Mouse (Mus musculus) forebrain, embryonic 13.5 days (tissue): Measurements from ENCODE around the gene Zfp595. TPM values are rescaled to one million over a fixed set of nuclear protein-coding genes. Genes with fewer than 3 reads are reported as not detected.
A peak's percentile ranks its signal among the peaks of the same experiment; 100 is the strongest.
"Not testable (repeated sequence)": the region's sequence is repeated elsewhere in the genome, so short reads cannot be mapped to it uniquely, and the experiment has no call there.

Source experiments
- ATAC-seq: fragments of 200-750 bp; cut with Nextera tagmentation; 2 replicates; pipeline ENCODE4 v1.8.0; 2017
- H3K27ac ChIP-seq: fragments of 300-500 bp; sonication (generic); 2 replicates; pipeline ENCODE4 v1.5.1; 2015; ENCODE audit warnings: inconsistent platforms, mild to moderate bottlenecking, moderate library complexity
- H3K27me3 ChIP-seq: fragments of 300-500 bp; sonication (generic); 2 replicates; pipeline ENCODE4 v1.6.1; 2015; ENCODE audit warnings: mild to moderate bottlenecking, inconsistent platforms
- H3K36me3 ChIP-seq: fragments of 300-500 bp; sonication (generic); 2 replicates; pipeline ENCODE4 v1.6.1; 2015; ENCODE audit warnings: mild to moderate bottlenecking, inconsistent platforms; ENCODE audit not compliant: poor library complexity, severe bottlenecking
- H3K4me1 ChIP-seq: fragments of 300-500 bp; sonication (generic); 2 replicates; pipeline ENCODE4 v1.6.1; 2015; ENCODE audit warnings: inconsistent platforms
- H3K4me2 ChIP-seq: fragments of 300-500 bp; sonication (generic); 2 replicates; pipeline ENCODE4 v1.6.1; 2015; ENCODE audit warnings: inconsistent platforms, mild to moderate bottlenecking, moderate library complexity
- H3K4me3 ChIP-seq: fragments of 300-500 bp; sonication (generic); 2 replicates; pipeline ENCODE4 v1.5.1; 2015; ENCODE audit warnings: mild to moderate bottlenecking, inconsistent platforms
- H3K9ac ChIP-seq: fragments of 300-500 bp; sonication (generic); 2 replicates; pipeline ENCODE4 v1.6.1; 2015; ENCODE audit warnings: mild to moderate bottlenecking, inconsistent platforms
- H3K9me3 ChIP-seq: fragments of 300-500 bp; sonication (generic); replicated peaks from 2 replicates; pipeline ENCODE4 v1.6.1; 2016; ENCODE audit warnings: inconsistent platforms
- WGBS: fragments of 180-500 bp; shearing (Covaris S2); methylation state at CpG from one replicate; pipeline ENCODE4 v1.1.7; 2015; 5-methylcytosine and 5-hydroxymethylcytosine counted together
- polyA plus RNA-seq: library from polyadenylated mRNA; unstranded; fragments of >200 nt; fragmentation: Nextera tagmentation; extraction: Ambion mirVana; gene quantifications from 2 replicates; pipeline ENCODE4 v1.2.1, GENCODE M21; 2015

The Zfp595 gene
- polyA plus RNA-seq, 1 experiment from 2014 or later, result 1.5 TPM

DNA sequence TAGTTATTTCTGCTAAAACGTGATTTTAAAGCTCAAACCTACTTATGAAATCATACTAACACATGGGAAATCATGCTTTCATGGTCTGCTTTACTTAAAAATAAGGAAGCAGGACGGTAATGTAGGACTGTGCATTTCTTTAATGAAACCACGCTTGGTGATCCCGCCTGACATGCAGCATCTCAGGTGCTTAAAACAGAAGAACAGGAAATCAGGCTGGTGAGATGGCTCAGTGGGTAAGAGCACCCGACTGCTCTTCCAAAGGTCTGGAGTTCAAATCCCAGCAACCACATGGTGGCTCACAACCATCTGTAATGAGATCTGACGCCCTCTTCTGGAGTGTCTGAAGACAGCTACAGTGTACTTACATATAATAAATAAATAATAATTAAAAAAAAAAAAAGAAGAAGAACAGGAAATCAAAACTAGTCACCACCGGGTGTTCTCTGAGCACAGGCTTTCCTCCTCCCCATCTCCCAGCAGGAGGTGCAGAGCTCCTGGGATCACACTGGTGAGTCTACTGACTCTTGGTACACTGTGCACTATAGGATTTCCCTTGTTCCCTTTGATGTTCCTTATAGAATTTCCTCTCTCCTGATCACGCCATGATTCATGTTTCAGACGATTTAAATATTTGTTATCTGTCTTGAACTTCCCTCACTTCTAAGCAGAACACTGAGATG lies 62.8 kb downstream of the Zfp595 start:
- 49% methylated on average over 9 of the region's 9 CpGs for WGBS

DNA sequence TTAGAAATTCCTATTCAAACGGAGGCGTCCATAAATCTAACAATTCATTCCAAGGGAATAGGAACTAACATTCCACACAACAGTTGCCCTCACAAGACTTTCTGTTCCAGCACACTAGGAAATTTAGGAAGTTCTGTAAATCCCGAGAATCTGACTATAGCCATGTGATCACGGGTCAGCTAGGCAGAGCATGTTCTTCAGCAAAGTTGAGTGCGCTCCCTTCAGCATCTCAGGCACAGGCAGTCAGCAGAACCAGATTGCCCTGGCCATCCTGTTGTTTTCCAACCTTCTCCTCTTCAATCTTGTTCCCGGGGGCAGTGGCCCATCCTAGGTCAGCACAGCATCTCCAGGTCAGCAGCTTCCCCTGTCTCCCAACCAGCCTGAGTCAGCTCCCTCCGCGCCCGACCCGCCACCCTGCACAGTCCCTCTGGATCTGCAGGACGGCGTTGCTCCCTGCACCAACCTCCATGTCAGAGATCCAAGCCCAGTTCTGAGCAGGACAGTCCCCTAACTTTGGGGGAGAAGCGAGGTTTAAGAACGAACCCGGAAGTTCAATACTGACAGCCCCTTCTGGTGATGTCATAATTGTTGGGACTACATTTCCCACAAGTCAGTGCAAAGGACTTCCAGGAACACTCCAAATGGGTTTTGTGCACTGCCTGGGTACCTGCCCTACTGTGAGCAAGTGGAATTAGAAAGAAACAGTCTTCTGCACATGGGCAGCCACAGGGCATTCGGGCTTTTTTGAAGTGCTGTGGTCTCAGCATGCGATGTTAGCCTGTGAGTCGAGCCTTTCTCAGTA lies 63.6 kb downstream of the Zfp595 start:
- peak overlapping the region; percentile 73 for H3K4me3 ChIP-seq
- WGBS, result 9% methylated on average over 18 of the region's 18 CpGs
- H3K27ac ChIP-seq, result no peak overlapping the region

More for the DNA sequence above, 62.8 kb downstream of the Zfp595 start:
- H3K9me3 ChIP-seq, H3K27me3 ChIP-seq, H3K36me3 ChIP-seq, H3K4me1 ChIP-seq, H3K27ac ChIP-seq: not testable (repeated sequence)
- peak overlapping the region; percentile 73 for H3K4me3 ChIP-seq
- peak; percentile 63 for ATAC-seq
- H3K9ac ChIP-seq, result peak overlapping the region; percentile 74
- H3K4me2 ChIP-seq, result peak overlapping the region; percentile 76

More for the DNA sequence above, 63.6 kb downstream of the Zfp595 start:
- Histone ChIP-seq H3K4me1 (peaks cover 8% of the 10 kb centered on the region), H3K9ac (peak overlapping the region; percentile 74), H3K36me3 (no peaks in the 10 kb centered on the region), H3K4me2 (peak overlapping the region; percentile 76), H3K27me3 (no peaks in the 10 kb centered on the region), H3K9me3 (peaks cover 7% of the 10 kb centered on the region)
- ATAC-seq, result peak; percentile 99

Other genes starting within 250 kb of the Zfp595 start
- 9.0 TPM in 2 replicates for gene Zfp708, start 234.6 kb downstream of the Zfp595 start, polyA plus RNA-seq
- 2.3 TPM in 2 replicates for gene Gm28557, start 224.0 kb downstream of the Zfp595 start, polyA plus RNA-seq
- 0.10 TPM in 1 of 2 replicates, not detected in the other for gene Rslcan18, start 216.3 kb downstream of the Zfp595 start, polyA plus RNA-seq
- gene Zfp759, start 210.9 kb downstream of the Zfp595 start, polyA plus RNA-seq, result 2.6 and 3.6 TPM in 2 replicates
- gene Rsl1, start 159.4 kb downstream of the Zfp595 start, polyA plus RNA-seq, result 5.0 and 6.4 TPM in 2 replicates
- gene Zfp455, start 138.1 kb downstream of the Zfp595 start, polyA plus RNA-seq, result 2.8 and 3.6 TPM in 2 replicates
- 3.2 and 3.7 TPM in 2 replicates for gene Zfp458, start 54.1 kb downstream of the Zfp595 start, polyA plus RNA-seq
- 0.87 and 1.00 TPM in 2 replicates for gene Zfp457, start 26.1 kb downstream of the Zfp595 start, polyA plus RNA-seq
- gene Gm28044, start 28.0 kb upstream of the Zfp595 start, polyA plus RNA-seq, result 0.88 TPM in 1 of 2 replicates, not detected in the other
- gene Zfp953, start 28.0 kb upstream of the Zfp595 start, polyA plus RNA-seq, result 0.55 and 0.70 TPM in 2 replicates
- not detected in 2 replicates for gene Gm28041, start 43.2 kb upstream of the Zfp595 start, polyA plus RNA-seq
- gene Zfp456, start 43.2 kb upstream of the Zfp595 start, polyA plus RNA-seq, result 0.34 and 0.44 TPM in 2 replicates
- gene Zfp429, start 67.2 kb upstream of the Zfp595 start, polyA plus RNA-seq, result 3.2 and 5.2 TPM in 2 replicates
- 0.59 and 0.64 TPM in 2 replicates for gene Zfp459, start 88.8 kb upstream of the Zfp595 start, polyA plus RNA-seq
- gene Zfp874a, start 119.1 kb upstream of the Zfp595 start, polyA plus RNA-seq, result 4.7 and 5.8 TPM in 2 replicates
- gene Zfp874b, start 151.7 kb upstream of the Zfp595 start, polyA plus RNA-seq, result 1.7 TPM in 2 replicates
- 13.9 TPM in 2 replicates for gene Zfp58, start 168.0 kb upstream of the Zfp595 start, polyA plus RNA-seq
- gene Gm26965, start 193.6 kb upstream of the Zfp595 start, polyA plus RNA-seq, result not detected in 2 replicates
- 34.3 and 36.7 TPM in 2 replicates for gene Zfp87, start 193.6 kb upstream of the Zfp595 start, polyA plus RNA-seq
- 14.0 and 16.8 TPM in 2 replicates for gene Zfp748, start 221.3 kb upstream of the Zfp595 start, polyA plus RNA-seq